Mouse (Mus musculus) brain, embryonic 14.5 days (tissue): ENCODE data around the gene Cds2.

Experiments
- CTCF ChIP-seq: fragments of 200-500 bp; IDR thresholded peaks from 2 replicates; pipeline ENCODE4 v1.5.1; 2012; ENCODE audit warnings: inconsistent platforms, mild to moderate bottlenecking, moderate library complexity, borderline replicate concordance; ENCODE audit not compliant: insufficient read depth, insufficient read length; ENCODE audit errors: extremely low read depth
- POLR2A ChIP-seq: fragments of 200-500 bp; IDR thresholded peaks from 2 replicates; pipeline ENCODE4 v1.6.1; 2012; ENCODE audit warnings: mild to moderate bottlenecking, inconsistent platforms, borderline replicate concordance; ENCODE audit not compliant: poor library complexity, insufficient read depth, insufficient read length, severe bottlenecking; ENCODE audit errors: extremely low read depth

DNA sequence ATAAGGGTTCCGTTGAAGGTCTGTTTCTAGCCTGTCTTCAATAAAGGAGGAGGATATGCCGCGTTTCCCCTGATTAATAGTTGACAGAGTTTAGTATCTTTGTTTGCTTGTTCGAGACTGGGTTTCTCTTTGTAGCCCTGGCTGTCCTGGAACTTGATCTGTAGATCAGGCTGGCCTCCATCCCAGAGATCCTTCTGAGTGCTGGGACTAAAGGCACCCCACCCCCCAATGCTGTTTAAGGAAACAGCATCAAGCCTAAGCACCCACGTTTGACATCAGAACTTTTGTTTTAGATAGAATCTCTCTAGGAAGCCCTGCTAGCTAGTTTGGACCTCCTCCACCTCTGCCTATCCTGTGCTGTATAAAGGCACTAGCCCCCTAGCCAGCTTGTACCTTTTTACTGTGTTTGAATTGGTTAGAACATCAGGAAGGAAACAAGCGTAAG lies 1.3 kb downstream of the Cds2 start:
- TF ChIP-seq CTCF (no peak), POLR2A (no peak)
